Mouse (Mus musculus) embryonic facial prominence, embryonic 13.5 days (tissue): Measurements from ENCODE around the gene Slc44a4. TPM values are rescaled to one million over a fixed set of nuclear protein-coding genes. Genes with fewer than 3 reads are reported as not detected.

ENCODE experiments used
- ATAC-seq: fragments of 200-750 bp; cut with Nextera tagmentation; 2 replicates; pipeline ENCODE4 v1.8.0; 2017; ENCODE audit warnings: low read depth; ENCODE audit not compliant: insufficient number of reproducible peaks, insufficient read depth, low FRiP score, low TSS enrichment
- H3K27ac ChIP-seq: fragments of 300-500 bp; sonication (generic); 2 replicates; pipeline ENCODE4 v1.5.1; 2015; ENCODE audit warnings: moderate library complexity, mild to moderate bottlenecking, inconsistent platforms
- H3K27me3 ChIP-seq: fragments of 300-500 bp; sonication (generic); 2 replicates; pipeline ENCODE4 v1.6.1; 2015; ENCODE audit warnings: mild to moderate bottlenecking, inconsistent platforms
- H3K36me3 ChIP-seq: fragments of 300-500 bp; sonication (generic); 2 replicates; pipeline ENCODE4 v1.6.1; 2015; ENCODE audit warnings: mild to moderate bottlenecking, inconsistent platforms
- H3K4me1 ChIP-seq: fragments of 300-500 bp; sonication (generic); 2 replicates; pipeline ENCODE4 v1.6.1; 2015; ENCODE audit warnings: inconsistent platforms
- H3K4me2 ChIP-seq: fragments of 300-500 bp; sonication (generic); 2 replicates; pipeline ENCODE4 v1.6.1; 2015; ENCODE audit warnings: moderate library complexity, mild to moderate bottlenecking, inconsistent platforms
- H3K4me3 ChIP-seq: fragments of 300-500 bp; sonication (generic); 2 replicates; pipeline ENCODE4 v1.5.1; 2015; ENCODE audit warnings: mild to moderate bottlenecking, inconsistent platforms
- H3K9ac ChIP-seq: fragments of 300-500 bp; sonication (generic); 2 replicates; pipeline ENCODE4 v1.6.1; 2015; ENCODE audit warnings: mild to moderate bottlenecking, inconsistent platforms
- H3K9me3 ChIP-seq: fragments of 300-500 bp; sonication (generic); 2 replicates; pipeline ENCODE4 v1.6.1; 2016; ENCODE audit warnings: inconsistent platforms
- WGBS: fragments of 180-500 bp; shearing (Covaris S2); methylation state at CpG from one replicate; pipeline ENCODE4 v1.1.7; 2015; ENCODE audit warnings: mixed read lengths; 5-methylcytosine and 5-hydroxymethylcytosine counted together
- polyA plus RNA-seq: library from polyadenylated mRNA; unstranded; fragments of >200 nt; fragmentation: Nextera tagmentation; extraction: Ambion mirVana; gene quantifications from 2 replicates; pipeline ENCODE4 v1.2.1, GENCODE M21; 2015

Slc44a4 gene
- polyA plus RNA-seq, 1 experiment from 2014 or later = 0.24 TPM

DNA sequence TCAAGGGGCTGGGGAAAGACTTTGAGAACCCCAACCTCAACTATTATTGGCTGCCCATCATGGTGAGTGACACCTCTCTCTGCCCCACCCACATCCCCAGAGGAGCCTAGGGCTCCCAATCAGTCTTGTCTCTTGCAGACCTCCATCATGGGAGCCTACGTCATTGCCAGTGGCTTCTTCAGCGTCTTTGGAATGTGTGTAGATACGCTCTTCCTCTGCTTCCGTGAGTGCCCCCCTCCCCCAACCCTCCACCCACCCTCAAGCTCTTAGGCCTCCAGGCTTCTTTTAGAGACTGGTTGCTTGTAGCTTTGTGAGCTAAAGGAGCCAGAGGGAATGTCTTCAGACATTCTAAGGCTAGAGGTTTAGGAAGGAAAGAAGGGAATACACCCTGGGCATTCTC lies 14.6 kb downstream of the Slc44a4 start:
- Histone ChIP-seq H3K27ac (no peak overlapping the region), H3K27me3 (no peaks in the 10 kb centered on the region), H3K4me1 (peaks cover 12% of the 10 kb centered on the region), H3K4me3 (no peak overlapping the region), H3K9ac (no peak overlapping the region), H3K36me3 (no peaks in the 10 kb centered on the region), H3K4me2 (no peak overlapping the region), H3K9me3 (no peaks in the 10 kb centered on the region)
- no peak for ATAC-seq
- WGBS = 58% methylated on average over 4 of the region's 4 CpGs

DNA sequence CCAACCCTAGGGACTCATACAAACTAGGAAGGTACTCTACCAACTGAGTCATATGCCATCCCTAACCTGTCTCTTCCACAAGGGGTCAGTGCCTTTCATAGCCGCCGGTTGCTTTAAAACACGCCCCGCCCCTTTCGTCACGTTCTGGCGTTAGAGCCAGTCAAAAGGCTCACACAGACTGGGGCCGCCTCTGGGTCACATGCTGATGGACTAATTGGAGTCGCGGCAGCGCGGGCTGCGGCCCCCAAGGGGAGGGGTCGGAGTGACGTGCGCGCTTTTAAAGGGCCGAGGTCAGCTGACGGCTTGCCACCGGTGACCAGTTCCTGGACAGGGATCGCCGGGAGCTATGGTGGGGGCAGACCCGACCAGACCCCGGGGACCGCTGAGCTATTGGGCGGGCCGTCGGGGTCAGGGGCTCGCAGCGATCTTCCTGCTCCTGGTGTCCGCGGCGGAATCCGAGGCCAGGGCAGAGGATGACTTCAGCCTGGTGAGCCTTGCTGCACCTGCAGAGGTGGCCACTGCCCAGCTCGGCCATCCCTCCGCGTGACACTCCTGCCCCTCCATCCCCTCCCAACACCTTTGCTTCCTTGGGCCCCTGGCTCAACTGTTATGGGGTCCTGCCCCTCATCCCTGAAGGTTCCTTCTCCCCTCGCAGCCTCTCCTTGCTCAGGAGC lies 16.9 kb downstream of the Slc44a4 start, which contains the start of gene Neu1:
TSS of gene Neu1 (plus strand) at position 193 of the 674 bp plus-strand sequence.
- H3K9me3 ChIP-seq = no peaks in the 10 kb centered on the region

GRCm38 (mm10) chr17:34931735-34932098 lies 17.5 kb downstream of the Slc44a4 start:
- no peaks in the 10 kb centered on the region for H3K9me3 ChIP-seq
- H3K27ac ChIP-seq = no peak overlapping the region
- H3K4me1 ChIP-seq = peaks cover 26% of the 10 kb centered on the region
- peak overlapping the region; percentile 75 for H3K4me3 ChIP-seq
- whole genome bisulfite sequencing = 10% methylated on average over 14 of the region's 14 CpGs
- no peaks in the 10 kb centered on the region; the same call in 1 of the 2 replicates for H3K27me3 ChIP-seq
- H3K9ac ChIP-seq = peak overlapping the region; percentile 91
- peaks cover 9% of the 10 kb centered on the region; the same call in 1 of the 2 replicates for H3K36me3 ChIP-seq
- H3K4me2 ChIP-seq = peak overlapping the region; percentile 89
- no peak; the same call in 1 of the 2 replicates for ATAC-seq

More for the DNA sequence above, 16.9 kb downstream of the Slc44a4 start, which contains the start of gene Neu1:
- peak; percentile 94 for ATAC-seq
- Histone ChIP-seq H3K4me2 (peak within 1 kb of the TSS; percentile 89), H3K36me3 (peaks cover 9% of the 10 kb centered on the region; the same call in 1 of the 2 replicates), H3K9ac (peak within 1 kb of the TSS; percentile 91), H3K4me3 (peak within 1 kb of the TSS; percentile 75), H3K27ac (no peak within 1 kb of the TSS), H3K27me3 (no peaks in the 10 kb centered on the region; the same call in 1 of the 2 replicates), H3K4me1 (peaks cover 26% of the 10 kb centered on the region)
- WGBS = under 1% methylated on average over 38 of the region's 38 CpGs

- Histone ChIP-seq H3K27ac (no peak overlapping the region), H3K9ac (peak overlapping the region; percentile 91), H3K4me2 (peak overlapping the region; percentile 89), H3K36me3 (peaks cover 9% of the 10 kb centered on the region; the same call in 1 of the 2 replicates), H3K4me3 (peak overlapping the region; percentile 75), H3K27me3 (no peaks in the 10 kb centered on the region; the same call in 1 of the 2 replicates), H3K4me1 (peaks cover 26% of the 10 kb centered on the region), H3K9me3 (no peaks in the 10 kb centered on the region)
- 88% methylated on average over 8 of the region's 8 CpGs for WGBS
- ATAC-seq = no peak
These were observed 18.0 kb downstream of the Slc44a4 start for GRCm38 (mm10) chr17:34932287-34932686.

GRCm38 (mm10) chr17:34934031-34934430 lies 19.8 kb downstream of the Slc44a4 start:
- Histone ChIP-seq H3K9ac (peak overlapping the region; percentile 49; the same call in 1 of the 2 replicates), H3K27ac (no peak overlapping the region), H3K4me1 (peaks cover 26% of the 10 kb centered on the region), H3K4me3 (no peak overlapping the region), H3K4me2 (peak overlapping the region; percentile 22), H3K9me3 (no peaks in the 10 kb centered on the region), H3K36me3 (peaks cover 9% of the 10 kb centered on the region; the same call in 1 of the 2 replicates), H3K27me3 (no peaks in the 10 kb centered on the region; the same call in 1 of the 2 replicates)
- no peak for ATAC-seq
- 39% methylated on average over 24 of the region's 24 CpGs for WGBS

- peak overlapping the region; percentile 49; the same call in 1 of the 2 replicates for H3K9ac ChIP-seq
These were observed 20.6 kb downstream of the Slc44a4 start for GRCm38 (mm10) chr17:34934830-34935229.

GRCm38 (mm10) chr17:34937960-34938505 lies 23.8 kb downstream of the Slc44a4 start:
- peaks cover 9% of the 10 kb centered on the region; the same call in 1 of the 2 replicates for H3K36me3 ChIP-seq
- 81% methylated on average over 6 of the region's 6 CpGs for WGBS
- H3K27me3 ChIP-seq = no peaks in the 10 kb centered on the region; the same call in 1 of the 2 replicates
- H3K9me3 ChIP-seq = no peaks in the 10 kb centered on the region
- no peak overlapping the region for H3K27ac ChIP-seq
- peaks cover 21% of the 10 kb centered on the region for H3K4me1 ChIP-seq
- H3K9ac ChIP-seq = no peak overlapping the region
- no peak overlapping the region for H3K4me3 ChIP-seq
- no peak for ATAC-seq
- H3K4me2 ChIP-seq = no peak overlapping the region

More at GRCm38 (mm10) chr17:34934830-34935229, 20.6 kb downstream of the Slc44a4 start:
- 33% methylated on average over 8 of the region's 8 CpGs for WGBS
- H3K27ac ChIP-seq = no peak overlapping the region
- H3K9me3 ChIP-seq = no peaks in the 10 kb centered on the region
- no peaks in the 10 kb centered on the region; the same call in 1 of the 2 replicates for H3K27me3 ChIP-seq
- H3K4me3 ChIP-seq = no peak overlapping the region
- H3K4me2 ChIP-seq = no peak overlapping the region
- no peak for ATAC-seq
- peaks cover 9% of the 10 kb centered on the region; the same call in 1 of the 2 replicates for H3K36me3 ChIP-seq
- peaks cover 26% of the 10 kb centered on the region for H3K4me1 ChIP-seq

- Histone ChIP-seq H3K4me3 (peak overlapping the region; percentile 30), H3K27ac (no peak overlapping the region), H3K36me3 (no peaks in the 10 kb centered on the region), H3K4me1 (peaks cover 6% of the 10 kb centered on the region), H3K9ac (peak overlapping the region; percentile 65), H3K9me3 (no peaks in the 10 kb centered on the region), H3K4me2 (peak overlapping the region; percentile 52), H3K27me3 (no peaks in the 10 kb centered on the region)
- no peak for ATAC-seq
- WGBS = 6% methylated on average over 15 of the region's 15 CpGs
These were observed 27.2 kb downstream of the Slc44a4 start for GRCm38 (mm10) chr17:34941344-34942041.

DNA sequence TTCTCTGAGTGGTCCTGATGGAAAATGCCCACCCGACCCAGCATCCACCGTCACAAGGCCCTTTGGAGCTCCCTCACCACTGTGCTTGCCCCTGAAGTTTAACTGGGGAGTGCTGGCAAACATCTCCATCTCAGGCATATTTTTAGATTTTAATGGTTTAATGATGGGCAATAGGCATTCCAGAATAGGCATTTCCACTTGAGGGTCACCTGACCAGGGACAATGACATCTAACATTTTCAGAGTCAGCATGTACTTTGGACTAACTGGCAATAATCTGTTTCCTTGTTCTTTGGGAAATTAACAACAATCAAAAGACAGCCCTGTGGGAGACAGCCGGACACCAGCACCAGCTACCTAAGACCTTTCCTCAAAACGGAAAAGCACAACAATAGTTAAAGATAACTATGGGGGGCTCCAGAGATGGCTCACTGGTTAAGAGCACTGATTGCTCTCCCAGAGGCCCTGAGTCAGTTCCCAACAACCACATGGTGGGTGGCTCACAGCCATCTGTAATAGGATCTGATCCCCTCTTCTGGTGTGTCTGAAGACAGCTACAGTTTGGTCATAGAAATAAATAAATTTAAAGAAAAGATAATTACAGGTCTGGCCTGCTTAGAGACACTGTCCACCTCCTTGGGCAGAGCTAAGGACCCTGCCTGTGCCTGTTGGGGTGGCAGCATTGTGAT lies 29.0 kb downstream of the Slc44a4 start:
- no peak overlapping the region for H3K9ac ChIP-seq
- H3K27me3 ChIP-seq = no peaks in the 10 kb centered on the region
- no peak for ATAC-seq
- 83% methylated on average over 4 of the region's 4 CpGs for WGBS
- no peaks in the 10 kb centered on the region for H3K36me3 ChIP-seq
- peaks cover 6% of the 10 kb centered on the region for H3K4me1 ChIP-seq
- H3K27ac ChIP-seq = no peak overlapping the region
- no peaks in the 10 kb centered on the region for H3K9me3 ChIP-seq
- no peak overlapping the region for H3K4me3 ChIP-seq
- no peak overlapping the region for H3K4me2 ChIP-seq

- no peak for ATAC-seq
These were observed 30.1 kb downstream of the Slc44a4 start for GRCm38 (mm10) chr17:34944362-34944761.

More at GRCm38 (mm10) chr17:34944362-34944761, 30.1 kb downstream of the Slc44a4 start:
- Histone ChIP-seq H3K9ac (no peak overlapping the region), H3K4me2 (no peak overlapping the region), H3K27ac (no peak overlapping the region), H3K36me3 (peaks cover under 1% of the 10 kb centered on the region), H3K27me3 (no peaks in the 10 kb centered on the region), H3K4me1 (peaks cover 6% of the 10 kb centered on the region), H3K4me3 (no peak overlapping the region), H3K9me3 (no peaks in the 10 kb centered on the region)
